Mouse (Mus musculus) G1E-ER4 (cell line): Measurements from ENCODE around the gene Hapln1. TPM values are rescaled to one million over a fixed set of nuclear protein-coding genes. Genes with fewer than 3 reads are reported as not detected.

Experiments used
- GATA1 ChIP-seq: IDR thresholded peaks from one replicate; pipeline ENCODE4 v1.8.0; 2012; ENCODE audit warnings: low read length, inconsistent platforms
- polyA plus RNA-seq: library from polyadenylated mRNA; stranded (reverse); fragments of >175 nt; gene quantifications from 2 replicates; pipeline ENCODE4 v1.2.3, GENCODE M21; 2012

Hapln1 gene
- polyA plus RNA-seq, 1 experiment = not detected

DNA sequence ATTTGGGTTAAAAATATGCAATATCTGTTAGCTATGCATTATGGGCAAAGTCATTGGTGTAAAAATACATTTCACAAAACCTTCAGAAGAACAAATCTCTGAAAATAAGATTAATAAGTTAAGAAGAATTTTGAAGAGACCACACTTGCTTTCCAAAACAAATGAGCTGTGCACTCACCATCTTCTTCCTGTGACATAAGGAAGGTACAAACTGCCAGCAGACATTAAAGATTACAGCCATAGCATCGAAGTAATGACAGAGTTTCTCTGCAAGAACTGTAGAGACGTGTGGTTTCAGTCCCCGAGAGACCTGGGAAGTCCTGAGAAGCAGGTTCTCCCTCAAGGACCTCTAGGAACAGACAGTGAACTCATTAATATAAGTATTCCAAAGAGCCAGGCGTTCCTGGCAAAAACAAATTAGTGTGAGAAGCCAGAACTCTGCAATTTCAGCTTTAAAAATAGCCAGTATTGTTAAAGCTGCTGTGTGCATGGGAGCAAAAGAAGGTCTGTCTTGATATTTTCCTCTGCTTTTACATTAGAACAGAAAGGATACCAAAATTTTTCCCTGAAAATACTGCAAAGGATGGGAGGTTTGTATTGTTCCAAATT is 43.6 kb downstream of the Hapln1 start:
- no peak for TF ChIP-seq GATA1

- no peak for TF ChIP-seq GATA1
These were observed 44.4 kb downstream of the Hapln1 start for GRCm38 (mm10) chr13:89583747-89584738.

GRCm38 (mm10) chr13:89585144-89585543 is 45.5 kb downstream of the Hapln1 start:
- TF ChIP-seq GATA1 = no peak

- no peak for TF ChIP-seq GATA1
These were observed 55.5 kb downstream of the Hapln1 start for GRCm38 (mm10) chr13:89595105-89595504.

- no peak for TF ChIP-seq GATA1
These were observed 57.8 kb downstream of the Hapln1 start for GRCm38 (mm10) chr13:89597354-89597753.

DNA sequence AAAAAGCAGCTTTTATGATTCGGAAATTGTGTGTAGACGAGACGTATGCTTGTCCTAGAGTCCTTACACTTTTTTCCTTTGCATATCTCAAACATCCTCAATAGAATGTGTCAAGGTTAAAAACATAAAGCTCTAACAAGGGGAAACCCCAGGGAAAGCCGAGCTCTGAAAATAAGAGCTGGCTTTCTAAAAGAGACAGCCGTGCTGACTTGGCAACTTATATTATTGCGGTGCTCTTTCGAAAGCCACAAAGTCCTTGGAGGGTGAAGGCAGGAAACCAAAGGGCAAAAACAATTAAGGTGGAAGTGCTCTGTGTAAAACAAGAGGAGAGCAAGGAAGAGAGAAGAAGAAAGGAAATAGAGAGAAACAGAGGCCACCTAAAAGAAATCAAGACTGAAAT is 60.9 kb downstream of the Hapln1 start:
- no peak for TF ChIP-seq GATA1

DNA sequence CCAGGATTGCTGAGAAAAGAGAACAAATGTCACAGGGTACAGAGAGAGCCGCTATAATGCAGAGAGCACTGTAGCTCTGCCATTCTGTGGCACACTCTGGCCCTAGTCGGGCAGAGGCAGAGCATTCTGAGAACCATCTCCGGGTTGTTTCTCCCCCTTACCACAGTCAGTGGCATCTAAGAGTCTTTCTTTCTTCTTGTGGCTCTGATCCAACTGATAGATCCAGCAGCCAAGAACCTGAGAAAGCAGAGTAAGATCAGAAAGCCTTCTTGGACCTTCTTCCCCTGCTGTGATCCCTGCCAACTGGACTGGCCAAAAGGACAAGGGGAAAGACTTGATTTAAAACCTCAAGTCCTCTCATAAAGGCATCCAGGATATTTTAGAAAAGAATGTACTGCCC is 63.7 kb downstream of the Hapln1 start:
- TF ChIP-seq GATA1 = no peak

- no peak for TF ChIP-seq GATA1
These were observed 67.8 kb downstream of the Hapln1 start for GRCm38 (mm10) chr13:89607399-89607798.

GRCm38 (mm10) chr13:89619064-89619463 is 79.5 kb downstream of the Hapln1 start:
- TF ChIP-seq GATA1 = no peak

- TF ChIP-seq GATA1 = no peak
These were observed 94.6 kb downstream of the Hapln1 start for GRCm38 (mm10) chr13:89634137-89634683.

GRCm38 (mm10) chr13:89637012-89637411 is 97.4 kb downstream of the Hapln1 start:
- no peak for TF ChIP-seq GATA1

- TF ChIP-seq GATA1 = no peak
These were observed 106.0 kb downstream of the Hapln1 start for GRCm38 (mm10) chr13:89645589-89645988.

- TF ChIP-seq GATA1 = no peak
These were observed 113.2 kb downstream of the Hapln1 start for GRCm38 (mm10) chr13:89652773-89653172.

- no peak for TF ChIP-seq GATA1
These were observed 113.7 kb downstream of the Hapln1 start for GRCm38 (mm10) chr13:89653279-89653678.

- TF ChIP-seq GATA1 = no peak
These were observed 117.5 kb downstream of the Hapln1 start for GRCm38 (mm10) chr13:89657046-89657445.

Other genes starting within 250 kb of the Hapln1 start
- gene Vcan, start 202.7 kb downstream of the Hapln1 start, polyA plus RNA-seq = 0.02 and 0.04 TPM in 2 replicates